Mouse (Mus musculus) left cerebral cortex, adult 9 months (tissue): ENCODE results near the gene Rassf6.

Source experiments
- DNase-seq, 2 experiments: peaks; one replicate each; pipeline ENCODE4 v3.0.0; 2022; ENCODE audit warnings: low spot score in 2 of 2

Gene Rassf6

DNA sequence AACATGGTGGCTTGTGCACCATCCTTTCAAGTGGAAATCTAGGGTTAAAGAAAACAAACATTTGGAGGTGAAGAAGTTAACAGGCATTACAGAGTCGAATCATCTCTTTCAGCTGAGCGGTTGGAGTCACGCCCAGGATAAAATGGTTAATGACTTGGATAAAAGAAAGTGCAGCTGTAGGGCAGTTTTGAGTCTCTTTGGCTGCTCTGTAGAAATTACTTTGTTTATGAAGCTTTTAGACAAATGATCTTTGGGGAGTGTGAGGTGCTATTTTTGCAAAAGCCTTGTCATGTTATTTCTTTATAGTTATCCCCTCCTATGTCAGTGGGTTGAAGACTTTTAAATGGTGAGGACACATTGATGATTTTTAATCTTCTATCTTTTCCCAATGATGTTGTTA, 69.2 kb downstream of the Rassf6 start:
- DNase-seq: no peak

DNA sequence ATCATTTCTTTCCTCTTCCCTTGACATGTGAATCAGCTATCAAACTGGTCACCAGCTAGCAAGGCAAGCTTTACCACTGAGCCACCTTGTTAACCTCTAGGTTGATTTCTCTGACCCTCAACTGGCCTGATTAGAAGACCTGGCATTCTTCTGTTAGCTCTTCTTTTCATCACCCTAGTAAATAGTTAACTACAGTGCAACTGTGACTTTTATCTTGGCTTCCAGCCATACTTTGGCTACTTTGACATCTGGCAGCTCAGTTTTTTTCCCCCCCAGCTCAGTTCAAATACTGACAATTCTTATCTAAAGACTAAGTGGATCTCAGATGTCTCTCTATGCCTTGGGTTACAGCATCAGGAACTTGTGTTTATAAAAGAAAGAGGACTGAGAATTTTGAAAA, 72.1 kb downstream of the Rassf6 start:
- DNase-seq: no peak

DNA sequence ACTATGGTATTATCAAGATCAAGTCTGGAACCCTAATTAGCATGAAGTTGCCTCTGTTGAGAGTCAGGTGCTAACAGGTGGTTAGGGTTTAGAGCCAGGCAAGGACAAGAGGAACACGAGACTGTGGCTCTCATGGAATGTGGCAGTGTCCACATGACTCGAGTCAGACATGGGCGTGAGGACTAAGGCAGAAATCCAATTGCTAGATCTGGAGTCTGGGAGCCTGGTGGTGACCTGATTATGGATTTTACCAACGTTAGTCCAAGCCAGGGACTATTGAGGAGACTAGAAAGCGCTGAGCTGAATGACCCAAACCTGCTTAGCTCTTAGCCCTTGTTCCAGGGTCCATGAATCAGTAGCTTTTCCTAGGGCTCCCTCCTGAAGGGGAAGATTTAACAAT, 72.7 kb downstream of the Rassf6 start:
- DNase-seq: no peak

DNA sequence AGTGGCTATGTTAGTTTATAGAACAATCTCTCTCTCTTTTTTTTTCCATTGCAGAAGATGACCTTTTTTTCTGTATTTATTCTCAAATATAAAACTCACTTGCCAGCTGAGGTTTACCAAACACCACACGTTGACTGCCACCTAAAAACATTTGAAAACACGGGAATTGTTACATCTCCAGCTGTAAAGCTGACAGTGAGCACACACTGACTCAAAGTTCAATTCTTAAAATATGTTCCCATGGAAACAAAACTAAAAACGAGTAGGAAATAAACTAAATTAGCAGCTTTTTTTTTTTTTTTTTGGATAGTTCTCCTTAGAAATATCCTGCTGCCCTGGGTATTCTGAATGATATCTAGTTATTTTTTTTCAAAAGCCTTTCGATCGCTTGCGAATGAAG, 75.3 kb downstream of the Rassf6 start:
- DNase-seq: no peak

DNA sequence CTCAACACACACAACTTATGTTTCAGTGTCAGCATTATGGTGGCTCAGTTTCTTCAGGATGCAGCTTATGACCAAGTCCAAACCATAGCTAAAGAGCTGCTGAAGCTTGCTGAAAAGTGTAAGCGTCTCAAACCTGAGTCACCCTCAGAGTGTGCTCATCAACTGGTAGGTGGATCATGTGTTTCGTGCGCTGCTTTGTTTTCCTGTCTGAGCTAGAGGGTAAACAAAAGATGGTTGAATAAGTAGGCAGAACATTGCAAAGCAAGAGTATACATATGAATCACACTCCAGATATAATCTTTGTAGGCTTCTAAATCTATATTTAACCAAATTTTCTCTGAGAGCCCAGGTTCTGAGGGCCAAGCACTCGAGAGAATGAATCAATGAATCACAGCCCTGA, 76.3 kb downstream of the Rassf6 start:
- peak; percentile 38 to 62 for DNase-seq

DNA sequence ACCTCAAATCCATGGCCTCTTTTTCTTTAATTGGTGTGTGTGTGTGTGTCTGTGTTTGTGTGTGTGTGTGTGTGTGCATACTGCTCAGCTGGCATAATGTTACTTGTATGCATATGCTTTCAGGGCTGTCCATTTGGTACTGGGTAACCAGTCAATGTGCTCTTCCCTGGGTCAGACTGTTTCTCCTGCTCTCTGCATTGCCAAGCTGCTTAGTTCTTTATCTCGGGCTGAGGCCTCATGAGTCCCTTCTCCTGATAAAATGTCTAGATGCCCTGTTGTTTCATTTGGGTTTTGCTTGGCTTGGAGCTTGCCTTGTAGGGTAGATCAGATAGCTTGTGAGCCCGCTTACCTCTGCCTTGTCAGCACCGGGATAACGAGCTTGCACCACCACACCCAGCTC, 77.6 kb downstream of the Rassf6 start:
- DNase-seq: no peak

DNA sequence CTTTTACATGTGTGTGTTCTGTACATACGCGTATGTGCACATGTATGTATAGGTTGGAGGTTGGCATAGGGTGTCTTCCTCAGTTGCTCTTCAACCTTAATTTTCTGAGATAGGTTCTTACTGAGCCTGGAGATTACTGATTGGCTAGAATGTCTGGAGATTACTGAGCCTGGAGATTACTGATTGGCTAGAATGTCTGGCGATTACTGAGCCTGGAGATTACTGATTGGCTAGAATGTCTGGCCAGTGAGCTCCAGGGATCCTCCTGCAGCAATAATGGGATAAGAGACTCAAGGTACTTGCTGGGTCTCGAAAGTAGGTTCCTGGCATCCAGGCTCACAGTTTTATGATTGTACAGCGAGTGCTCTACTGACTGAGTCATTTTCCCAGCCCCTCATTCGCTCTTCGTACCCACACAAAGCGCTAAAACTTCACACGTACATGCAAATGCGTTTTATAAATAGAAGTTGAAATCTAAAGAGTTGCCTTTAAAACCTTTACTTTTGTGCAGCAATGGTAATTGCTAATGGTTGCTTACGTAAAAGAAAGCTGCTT, 78.7 kb downstream of the Rassf6 start:
- peak; percentile 48 to 58 for DNase-seq

DNA sequence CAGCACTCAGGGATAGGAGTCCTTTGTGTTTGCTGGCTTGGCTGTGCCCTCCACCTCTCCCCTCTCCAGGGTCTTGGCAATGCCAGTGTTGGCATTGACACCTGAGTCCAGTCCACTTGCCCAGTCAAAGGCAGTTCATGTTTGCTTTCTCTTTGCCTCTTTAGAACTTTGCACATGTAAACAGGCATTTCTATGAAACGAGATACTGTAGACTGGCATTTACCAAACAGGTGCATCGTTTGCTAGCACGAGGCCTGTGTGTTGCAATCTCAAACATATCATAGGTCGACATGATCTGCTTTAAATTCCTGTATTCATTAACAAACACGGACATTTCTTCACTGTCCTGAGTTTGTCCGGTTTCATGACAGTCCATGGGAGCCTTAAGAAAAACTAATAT, 79.7 kb downstream of the Rassf6 start, which contains the start of gene 5830473C10Rik:
Gene 5830473C10Rik, plus strand, starts transcription at position 365 of the 400 bp plus-strand sequence.
- no peak for DNase-seq

DNA sequence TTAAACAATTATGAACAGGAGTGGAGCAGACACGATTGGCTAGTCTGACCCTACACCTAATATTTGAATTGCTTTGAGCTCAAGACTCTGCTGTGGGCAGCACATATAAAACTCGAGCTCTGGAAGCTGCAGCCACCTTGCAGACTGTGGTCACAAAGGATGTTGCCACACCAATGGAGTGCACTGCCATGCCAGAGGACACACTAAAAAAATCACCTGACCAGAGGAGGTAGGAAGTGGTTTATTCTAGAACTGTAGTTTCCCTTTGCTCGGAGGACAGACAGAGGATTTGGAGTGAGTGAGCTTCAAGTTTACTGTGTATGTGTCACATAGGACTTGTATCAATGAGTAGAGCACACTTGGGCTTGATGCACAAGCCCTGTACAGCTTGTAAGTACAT, 84.4 kb downstream of the Rassf6 start:
- DNase-seq: no peak
